Mouse (Mus musculus) C2C12 (cell line): ENCODE results near the gene Ap2b1. TPM values are rescaled to one million over a fixed set of nuclear protein-coding genes. Genes with fewer than 3 reads are reported as not detected.
A peak's percentile ranks its signal among the peaks of the same experiment; 100 is the strongest.
"Not testable (repeated sequence)": the region's sequence is repeated elsewhere in the genome, so short reads cannot be mapped to it uniquely, and the experiment has no call there.

ENCODE experiments used
- H3K27me3 ChIP-seq: one replicate; pipeline ENCODE4 v1.6.1; 2011; ENCODE audit not compliant: control insufficient read depth, insufficient read depth, insufficient read length
- H3K36me3 ChIP-seq: one replicate; pipeline ENCODE4 v1.6.1; 2011; ENCODE audit not compliant: control insufficient read depth, insufficient read depth
- H3K4me3 ChIP-seq: one replicate; pipeline ENCODE4 v1.5.1; 2011; ENCODE audit warnings: mild to moderate bottlenecking, control low read depth; ENCODE audit not compliant: poor library complexity, insufficient read depth, severe bottlenecking
- H3K79me2 ChIP-seq: one replicate; pipeline ENCODE4 v1.6.1; 2011; ENCODE audit not compliant: control insufficient read depth, insufficient read depth
- H3K79me3 ChIP-seq: one replicate; pipeline ENCODE4 v1.6.1; 2011; ENCODE audit warnings: low read depth, control low read depth
- H3ac ChIP-seq: one replicate; pipeline ENCODE3; 2011; ENCODE audit warnings: low read depth; ENCODE audit not compliant: control insufficient read depth, insufficient read length
- CEBPB ChIP-seq: IDR thresholded peaks from one replicate; pipeline ENCODE4 v1.6.1; 2011; ENCODE audit warnings: low read depth, mild to moderate bottlenecking, control low read depth, moderate library complexity
- CTCF ChIP-seq: IDR thresholded peaks from one replicate; pipeline ENCODE4 v1.5.1; 2011; ENCODE audit not compliant: control insufficient read depth, insufficient read depth, insufficient read length
- FOSL1 ChIP-seq: IDR thresholded peaks from one replicate; pipeline ENCODE4 v1.8.0; 2011; ENCODE audit warnings: mild to moderate bottlenecking, low read length; ENCODE audit not compliant: poor library complexity, insufficient read depth, severe bottlenecking
- MAX ChIP-seq: IDR thresholded peaks from one replicate; pipeline ENCODE4 v1.6.1; 2011; ENCODE audit warnings: mild to moderate bottlenecking, control low read depth
- MYOD1 ChIP-seq: IDR thresholded peaks from one replicate; pipeline ENCODE4 v1.6.1; 2011; ENCODE audit warnings: low read depth; ENCODE audit not compliant: control insufficient read depth, insufficient read length
- MYOG ChIP-seq: IDR thresholded peaks from one replicate; pipeline ENCODE4 v1.6.1; 2011; ENCODE audit not compliant: control insufficient read depth, insufficient read length; ENCODE audit errors: extremely low read depth
- USF1 ChIP-seq: IDR thresholded peaks from one replicate; pipeline ENCODE4 v1.6.1; 2011; ENCODE audit warnings: low read depth, mild to moderate bottlenecking, control low read depth, moderate library complexity
- polyA plus RNA-seq: library from polyadenylated mRNA; unstranded; fragments of >200 nt; fragmentation: generic; extraction: Trizol; gene quantifications from one replicate; pipeline ENCODE4 v1.2.1, GENCODE M21; 2012; ENCODE audit warnings: missing spikeins

The Ap2b1 gene
- polyA plus RNA-seq, 1 experiment, result 47.9 TPM

GRCm38 (mm10) chr11:83302526-83303251, 3.9 kb downstream of the Ap2b1 start, which contains the start of gene Pex12:
TSS of gene Pex12 (minus strand) at chr11:83302586.
- peak within 1 kb of the TSS; percentile 97 for H3K4me3 ChIP-seq
- H3ac ChIP-seq, result peak within 1 kb of the TSS; percentile 94
- no peaks in the 10 kb centered on the region for H3K27me3 ChIP-seq
- TF ChIP-seq MYOD1 (no peak), MAX (peak; percentile 50)
- H3K79me3 ChIP-seq, result peaks cover 46% of the 10 kb centered on the region
- peaks cover 67% of the 10 kb centered on the region for H3K79me2 ChIP-seq
- H3K36me3 ChIP-seq, result peaks cover 9% of the 10 kb centered on the region

GRCm38 (mm10) chr11:83303751-83304150, 4.9 kb downstream of the Ap2b1 start:
- H3K4me3 ChIP-seq, result peak overlapping the region; percentile 97

DNA sequence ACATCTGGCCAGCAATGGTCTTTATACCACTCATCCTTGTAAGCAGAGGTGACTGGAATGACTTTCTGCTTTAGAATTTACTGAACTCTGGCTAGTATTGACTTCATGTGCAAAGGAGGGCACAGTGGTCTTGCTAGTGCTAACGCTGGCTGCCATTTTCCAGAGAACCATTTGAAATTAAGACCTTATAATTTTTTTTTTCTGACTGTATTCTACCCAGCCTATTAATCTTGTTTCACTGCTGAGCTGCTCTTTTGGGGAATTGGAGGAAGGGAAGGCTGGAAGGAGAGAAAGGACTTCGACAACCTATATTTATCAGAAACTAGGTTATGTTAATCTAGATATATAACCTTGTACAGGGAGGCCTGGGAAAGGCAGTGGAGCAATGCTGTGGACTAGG, 5.7 kb downstream of the Ap2b1 start:
- H3K4me3 ChIP-seq, result no peak overlapping the region
- H3ac ChIP-seq, result no peak overlapping the region
- TF ChIP-seq MYOG (no peak), FOSL1 (no peak), CTCF (no peak), USF1 (no peak), CEBPB (no peak), MYOD1 (no peak), MAX (no peak)
- H3K27me3 ChIP-seq, result no peaks in the 10 kb centered on the region
- peaks cover 67% of the 10 kb centered on the region for H3K79me2 ChIP-seq
- H3K79me3 ChIP-seq, result peaks cover 48% of the 10 kb centered on the region
- peaks cover 9% of the 10 kb centered on the region for H3K36me3 ChIP-seq

More at GRCm38 (mm10) chr11:83303751-83304150, 4.9 kb downstream of the Ap2b1 start:
- Histone ChIP-seq H3K27me3 (no peaks in the 10 kb centered on the region), H3K36me3 (peaks cover 6% of the 10 kb centered on the region), H3ac (no peak overlapping the region), H3K79me2 (peaks cover 69% of the 10 kb centered on the region), H3K79me3 (peaks cover 51% of the 10 kb centered on the region)
- TF ChIP-seq MYOD1 (no peak), MAX (no peak), CTCF (no peak), USF1 (no peak), FOSL1 (no peak), CEBPB (no peak), MYOG (no peak)

GRCm38 (mm10) chr11:83306700-83307253, 8.0 kb downstream of the Ap2b1 start:
- Histone ChIP-seq H3K79me2 (peaks cover 86% of the 10 kb centered on the region), H3K27me3 (no peaks in the 10 kb centered on the region), H3ac (no peak overlapping the region), H3K36me3 (peaks cover 23% of the 10 kb centered on the region), H3K4me3 (no peak overlapping the region), H3K79me3 (peaks cover 55% of the 10 kb centered on the region)
- TF ChIP-seq MAX (no peak), CTCF (no peak), USF1 (no peak), MYOG (no peak), CEBPB (no peak)

- no peaks in the 10 kb centered on the region for H3K27me3 ChIP-seq
- H3K79me3 ChIP-seq, result peaks cover 30% of the 10 kb centered on the region
- H3K4me3 ChIP-seq, result no peak overlapping the region
- H3K79me2 ChIP-seq, result peaks cover 79% of the 10 kb centered on the region
- no peak overlapping the region for H3ac ChIP-seq
- TF ChIP-seq MYOD1 (no peak), CEBPB (no peak), FOSL1 (no peak), MAX (no peak), USF1 (no peak), MYOG (no peak), CTCF (no peak)
- H3K36me3 ChIP-seq, result peaks cover 49% of the 10 kb centered on the region
Observed at GRCm38 (mm10) chr11:83312471-83312870, 13.6 kb downstream of the Ap2b1 start.

DNA sequence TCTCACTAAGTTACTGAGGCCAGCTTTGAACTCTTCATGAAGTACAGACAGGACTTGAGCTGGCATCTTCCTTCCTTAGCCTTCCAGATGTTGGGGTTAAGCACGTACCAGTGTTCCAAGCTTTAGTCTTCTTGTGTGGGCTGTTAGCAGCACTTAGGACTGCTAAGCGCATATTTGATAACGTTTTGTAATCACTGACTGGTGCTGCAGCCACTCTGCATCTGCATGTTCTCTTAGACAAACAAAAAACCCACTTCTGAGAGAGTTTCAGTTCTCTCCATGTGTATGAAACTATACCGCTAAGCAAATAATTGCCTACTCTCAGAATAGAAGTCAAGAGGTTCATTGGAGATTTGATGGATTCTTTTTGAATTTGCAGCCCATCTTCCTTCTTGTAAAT, 20.2 kb downstream of the Ap2b1 start:
- no peaks in the 10 kb centered on the region for H3K27me3 ChIP-seq
- peaks cover 71% of the 10 kb centered on the region for H3K36me3 ChIP-seq
- no peak overlapping the region for H3ac ChIP-seq
- TF ChIP-seq CTCF (no peak), MYOD1 (no peak), MAX (no peak), MYOG (no peak), FOSL1 (no peak), USF1 (no peak), CEBPB (no peak)
- peaks cover 2% of the 10 kb centered on the region for H3K79me3 ChIP-seq
- H3K4me3 ChIP-seq, result no peak overlapping the region
- peaks cover 19% of the 10 kb centered on the region for H3K79me2 ChIP-seq

- not testable (repeated sequence) for H3ac ChIP-seq, H3K79me3 ChIP-seq, H3K79me2 ChIP-seq, H3K4me3 ChIP-seq, H3K27me3 ChIP-seq
- peaks cover 78% of the 10 kb centered on the region for H3K36me3 ChIP-seq
Observed at GRCm38 (mm10) chr11:83326692-83327091, 27.9 kb downstream of the Ap2b1 start.
